Mouse (Mus musculus) forebrain, embryonic 12.5 days (tissue): ENCODE results near the gene Cpeb1. TPM values are rescaled to one million over a fixed set of nuclear protein-coding genes. Genes with fewer than 3 reads are reported as not detected.
"Not testable (repeated sequence)": the region's sequence is repeated elsewhere in the genome, so short reads cannot be mapped to it uniquely, and the experiment has no call there.

Experiments
- ATAC-seq: fragments of 200-750 bp; cut with Nextera tagmentation; 2 replicates; pipeline ENCODE4 v1.8.0; 2017; ENCODE audit warnings: moderate TSS enrichment; ENCODE audit not compliant: low FRiP score
- H3K27ac ChIP-seq: fragments of 300-500 bp; sonication (generic); 2 replicates; pipeline ENCODE4 v1.5.1; 2016; ENCODE audit warnings: mild to moderate bottlenecking
- H3K27me3 ChIP-seq: fragments of 300-500 bp; sonication (generic); 2 replicates; pipeline ENCODE4 v1.6.1; 2016; ENCODE audit warnings: mild to moderate bottlenecking
- H3K36me3 ChIP-seq: fragments of 300-500 bp; sonication (generic); replicated peaks from 2 replicates; pipeline ENCODE4 v1.6.1; 2016; ENCODE audit warnings: mild to moderate bottlenecking
- H3K4me1 ChIP-seq: fragments of 300-500 bp; sonication (generic); 2 replicates; pipeline ENCODE4 v1.6.1; 2016
- H3K4me2 ChIP-seq: fragments of 300-500 bp; sonication (generic); 2 replicates; pipeline ENCODE4 v1.6.1; 2016; ENCODE audit warnings: mild to moderate bottlenecking, moderate library complexity
- H3K4me3 ChIP-seq: fragments of 300-500 bp; sonication (generic); replicated peaks from 2 replicates; pipeline ENCODE4 v1.5.1; 2016; ENCODE audit warnings: mild to moderate bottlenecking
- H3K9ac ChIP-seq: fragments of 300-500 bp; sonication (generic); 2 replicates; pipeline ENCODE4 v1.6.1; 2016; ENCODE audit warnings: mild to moderate bottlenecking
- H3K9me3 ChIP-seq: fragments of 300-500 bp; sonication (generic); 2 replicates; pipeline ENCODE4 v1.6.1; 2016
- WGBS: fragments of 180-500 bp; shearing (Covaris S2); methylation state at CpG from one replicate; pipeline ENCODE4 v1.1.7; 2016; 5-methylcytosine and 5-hydroxymethylcytosine counted together
- polyA plus RNA-seq: library from polyadenylated mRNA; unstranded; fragments of >200 nt; fragmentation: Nextera tagmentation; extraction: Ambion mirVana; gene quantifications from 2 replicates; pipeline ENCODE4 v1.2.1, GENCODE M21; 2016

Gene Cpeb1
- polyA plus RNA-seq, result 1.5 and 1.8 TPM in 2 replicates

DNA sequence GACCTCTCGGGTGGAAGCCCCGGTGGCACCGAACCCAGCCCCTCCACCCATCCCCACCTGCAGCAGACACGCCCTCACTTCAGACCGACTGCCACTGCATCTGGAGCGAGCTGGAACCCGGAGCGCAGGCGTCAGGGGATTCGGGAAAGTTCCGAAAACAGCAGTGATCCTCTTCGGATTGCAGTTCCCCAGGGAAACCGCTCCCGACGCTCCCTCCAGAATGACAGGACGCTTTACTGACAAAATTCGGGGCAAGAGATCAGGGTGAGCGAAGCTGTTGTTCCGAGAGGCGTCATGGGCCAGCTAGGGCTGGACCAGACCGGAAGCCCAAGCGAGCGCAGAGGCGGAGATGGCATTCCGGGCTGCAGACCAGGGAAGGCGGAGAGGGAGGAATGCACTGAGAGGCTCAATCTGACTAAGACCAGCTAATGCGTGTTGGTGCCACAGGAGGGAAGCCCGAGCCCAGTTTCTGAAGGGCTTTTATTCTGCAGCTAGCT, at the start of gene Cpeb1:
Gene Cpeb1, minus strand, starts transcription at position 311 of the 497 bp plus-strand sequence.
- no peak for ATAC-seq
- peaks cover 81% of the 10 kb centered on the region for H3K27me3 ChIP-seq
- H3K4me3 ChIP-seq, result peak within 1 kb of the TSS; percentile 55
- peak within 1 kb of the TSS; percentile 86 for H3K4me2 ChIP-seq
- H3K27ac ChIP-seq, result no peak within 1 kb of the TSS
- H3K36me3 ChIP-seq, result no peaks in the 10 kb centered on the region
- H3K9me3 ChIP-seq, result no peaks in the 10 kb centered on the region
- H3K9ac ChIP-seq, result peak within 1 kb of the TSS; percentile 49
- peaks cover 28% of the 10 kb centered on the region for H3K4me1 ChIP-seq
- WGBS, result under 1% methylated on average over 28 of the region's 28 CpGs

GRCm38 (mm10) chr7:81501050-81501449, 45.8 kb upstream of the Cpeb1 start:
- H3K9me3 ChIP-seq, result no peaks in the 10 kb centered on the region
- no peaks in the 10 kb centered on the region; the same call in 1 of the 2 replicates for H3K4me1 ChIP-seq
- no peak overlapping the region for H3K4me3 ChIP-seq
- 71% methylated on average over 2 of the region's 2 CpGs for WGBS
- peaks cover 6% of the 10 kb centered on the region; the same call in 1 of the 2 replicates for H3K27me3 ChIP-seq
- H3K4me2 ChIP-seq, result no peak overlapping the region
- H3K36me3 ChIP-seq, result no peaks in the 10 kb centered on the region
- no peak for ATAC-seq
- H3K27ac ChIP-seq, result no peak overlapping the region
- H3K9ac ChIP-seq, result no peak overlapping the region

DNA sequence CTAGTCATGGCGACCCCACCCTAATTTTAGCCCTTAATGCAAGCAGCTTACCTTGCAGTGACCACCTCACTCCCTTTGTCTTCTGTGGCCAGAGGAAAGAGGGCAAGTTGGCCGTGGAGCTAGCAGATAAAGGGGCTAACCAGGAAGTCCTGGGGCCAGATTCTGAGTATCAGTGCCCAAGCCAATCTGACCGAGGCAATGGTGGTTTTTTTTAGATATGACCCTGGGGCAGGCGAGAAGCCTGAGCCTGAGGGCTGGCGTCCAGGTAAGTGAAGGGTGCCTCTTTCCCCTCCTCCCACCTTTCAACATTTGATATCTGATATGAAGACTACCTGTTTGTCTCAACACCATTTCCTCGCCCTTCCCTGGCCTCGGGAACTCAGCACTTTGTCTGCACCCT, 42.9 kb upstream of the Cpeb1 start, which contains the start of gene BC048679:
Gene BC048679, minus strand, starts transcription at position 101 of the 400 bp plus-strand sequence.
- Histone ChIP-seq H3K27me3 (peaks cover 20% of the 10 kb centered on the region), H3K9me3 (no peaks in the 10 kb centered on the region), H3K9ac (no peak within 1 kb of the TSS), H3K27ac (no peak within 1 kb of the TSS), H3K36me3 (no peaks in the 10 kb centered on the region), H3K4me2 (no peak within 1 kb of the TSS), H3K4me1 (peaks cover 6% of the 10 kb centered on the region), H3K4me3 (no peak within 1 kb of the TSS)
- 72% methylated on average over 7 of the region's 7 CpGs for WGBS
- no peak for ATAC-seq

- Histone ChIP-seq H3K27ac (no peak overlapping the region), H3K4me3 (no peak overlapping the region), H3K9me3 (no peaks in the 10 kb centered on the region), H3K9ac (no peak overlapping the region), H3K27me3 (peaks cover 24% of the 10 kb centered on the region), H3K36me3 (no peaks in the 10 kb centered on the region), H3K4me2 (no peak overlapping the region), H3K4me1 (peaks cover 14% of the 10 kb centered on the region)
- 14% methylated on average over 6 of the region's 6 CpGs for WGBS
- ATAC-seq, result no peak
Measured at GRCm38 (mm10) chr7:81497171-81497570, 41.9 kb upstream of the Cpeb1 start.

DNA sequence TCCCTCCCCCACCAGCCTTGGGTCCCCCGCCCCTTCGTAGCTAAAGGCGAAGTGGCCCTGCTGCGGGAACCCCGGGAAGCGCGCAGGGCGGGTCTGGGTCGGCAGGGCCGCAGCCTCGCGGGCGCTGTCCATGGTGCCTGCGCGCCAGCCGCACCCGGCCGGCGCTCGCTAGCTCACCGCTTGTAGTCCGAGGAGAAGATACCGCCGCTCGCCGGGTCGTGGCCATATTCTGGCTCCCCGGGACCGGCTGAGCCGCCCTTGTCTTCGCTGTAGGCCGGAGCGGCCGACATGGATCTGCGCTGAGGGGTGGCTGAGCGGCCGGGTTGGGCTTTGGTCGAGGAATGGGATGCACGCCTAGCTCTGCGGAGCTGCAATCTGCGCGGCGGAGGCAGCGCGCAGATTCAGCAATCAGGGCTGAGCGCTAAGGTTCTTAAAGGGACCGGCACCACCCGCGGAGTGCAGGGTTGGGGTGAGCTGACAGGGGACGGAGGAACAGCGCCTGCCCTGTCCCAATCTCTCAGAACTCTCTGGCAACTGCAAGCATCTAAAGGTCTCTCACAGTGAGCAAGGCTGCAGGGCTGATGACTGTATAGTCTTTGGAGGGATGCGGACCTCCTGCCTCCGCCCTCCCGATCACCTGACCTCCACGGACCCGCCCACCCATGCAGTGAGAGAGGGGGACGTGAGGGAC, 38.2 kb upstream of the Cpeb1 start, which contains the start of gene Ap3b2:
Gene Ap3b2, minus strand, starts transcription at position 595 of the 691 bp plus-strand sequence.
- peak within 1 kb of the TSS; percentile 71 for H3K4me3 ChIP-seq
- peak within 1 kb of the TSS; percentile 74 for H3K4me2 ChIP-seq
- H3K36me3 ChIP-seq, result no peaks in the 10 kb centered on the region
- peak within 1 kb of the TSS; percentile 79 for H3K9ac ChIP-seq
- peaks cover 28% of the 10 kb centered on the region for H3K27me3 ChIP-seq
- H3K9me3 ChIP-seq, result no peaks in the 10 kb centered on the region
- H3K27ac ChIP-seq, result peak within 1 kb of the TSS; percentile 96
- peak; percentile 94 for ATAC-seq
- peaks cover 32% of the 10 kb centered on the region for H3K4me1 ChIP-seq
- WGBS, result under 1% methylated on average over 57 of the region's 57 CpGs

GRCm38 (mm10) chr7:81492628-81493027, 37.4 kb upstream of the Cpeb1 start:
- WGBS, result 37% methylated on average over 9 of the region's 9 CpGs
- Histone ChIP-seq H3K27me3 (peaks cover 28% of the 10 kb centered on the region), H3K4me3 (peak overlapping the region; percentile 71), H3K9ac (peak overlapping the region; percentile 79), H3K27ac (peak overlapping the region; percentile 96), H3K36me3 (no peaks in the 10 kb centered on the region), H3K9me3 (no peaks in the 10 kb centered on the region), H3K4me2 (peak overlapping the region; percentile 74), H3K4me1 (peaks cover 34% of the 10 kb centered on the region)
- ATAC-seq, result no peak

DNA sequence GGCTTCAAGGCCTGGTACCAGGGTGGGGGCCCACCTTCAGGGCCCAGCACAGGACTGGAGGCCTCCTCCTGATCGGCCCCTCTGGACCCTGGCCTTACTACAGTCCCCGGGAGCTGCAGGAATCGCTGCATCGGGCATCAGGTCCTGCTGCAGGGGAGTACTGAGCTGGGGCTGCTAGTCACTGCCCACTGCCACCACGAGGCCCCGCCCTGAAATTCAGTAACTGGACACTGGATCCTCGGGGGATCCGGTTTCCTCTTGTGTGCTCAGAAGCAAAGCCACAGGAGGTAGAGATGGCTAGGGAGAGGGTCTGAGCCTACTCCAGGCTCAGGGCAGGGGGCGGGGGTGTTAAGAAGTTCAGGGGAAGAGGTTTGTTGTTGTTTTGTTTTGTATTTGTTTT, 34.4 kb upstream of the Cpeb1 start:
- no peaks in the 10 kb centered on the region for H3K9me3 ChIP-seq
- peaks cover 34% of the 10 kb centered on the region for H3K4me1 ChIP-seq
- H3K27ac ChIP-seq, result no peak overlapping the region
- H3K36me3 ChIP-seq, result peaks cover 2% of the 10 kb centered on the region; the same call in 1 of the 2 replicates
- ATAC-seq, result no peak
- WGBS, result 12% methylated on average over 9 of the region's 9 CpGs
- H3K4me2 ChIP-seq, result no peak overlapping the region
- no peak overlapping the region for H3K9ac ChIP-seq
- H3K27me3 ChIP-seq, result peaks cover 8% of the 10 kb centered on the region; the same call in 1 of the 2 replicates
- no peak overlapping the region for H3K4me3 ChIP-seq

DNA sequence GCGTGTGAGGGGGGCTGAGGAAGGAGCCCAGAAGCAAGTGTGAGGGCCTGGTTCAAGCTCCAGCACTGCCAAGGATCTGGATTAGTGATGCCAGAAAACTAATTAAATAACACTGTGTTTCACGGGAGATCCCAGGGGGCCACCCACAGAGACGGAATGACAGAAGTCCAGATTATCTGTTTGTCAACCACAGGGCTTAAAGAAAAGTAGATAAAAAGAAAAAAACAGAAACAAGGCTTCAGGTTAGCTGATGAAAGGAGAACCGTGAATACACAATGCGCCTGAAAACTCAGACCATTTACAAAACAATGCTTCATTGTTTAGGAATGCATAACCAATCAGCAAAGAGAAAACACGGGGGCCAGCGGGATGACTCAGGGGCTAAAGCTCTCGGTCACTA, 25.5 kb upstream of the Cpeb1 start:
- Histone ChIP-seq H3K4me1 (peaks cover 16% of the 10 kb centered on the region), H3K4me3 (no peak overlapping the region), H3K27me3 (peaks cover 36% of the 10 kb centered on the region), H3K9me3 (no peaks in the 10 kb centered on the region), H3K27ac (no peak overlapping the region), H3K9ac (no peak overlapping the region), H3K36me3 (peaks cover 11% of the 10 kb centered on the region), H3K4me2 (peak overlapping the region; percentile 13)
- WGBS, result 0% methylated on average over 8 of the region's 8 CpGs
- no peak for ATAC-seq

GRCm38 (mm10) chr7:81479531-81480090, 24.3 kb upstream of the Cpeb1 start:
- Histone ChIP-seq H3K9me3 (no peaks in the 10 kb centered on the region), H3K27ac (no peak overlapping the region), H3K4me3 (no peak overlapping the region), H3K27me3 (peaks cover 40% of the 10 kb centered on the region), H3K36me3 (peaks cover 12% of the 10 kb centered on the region), H3K4me1 (peaks cover 16% of the 10 kb centered on the region), H3K4me2 (no peak overlapping the region), H3K9ac (no peak overlapping the region)
- WGBS, result 73% methylated on average over 3 of the region's 3 CpGs
- ATAC-seq, result no peak

DNA sequence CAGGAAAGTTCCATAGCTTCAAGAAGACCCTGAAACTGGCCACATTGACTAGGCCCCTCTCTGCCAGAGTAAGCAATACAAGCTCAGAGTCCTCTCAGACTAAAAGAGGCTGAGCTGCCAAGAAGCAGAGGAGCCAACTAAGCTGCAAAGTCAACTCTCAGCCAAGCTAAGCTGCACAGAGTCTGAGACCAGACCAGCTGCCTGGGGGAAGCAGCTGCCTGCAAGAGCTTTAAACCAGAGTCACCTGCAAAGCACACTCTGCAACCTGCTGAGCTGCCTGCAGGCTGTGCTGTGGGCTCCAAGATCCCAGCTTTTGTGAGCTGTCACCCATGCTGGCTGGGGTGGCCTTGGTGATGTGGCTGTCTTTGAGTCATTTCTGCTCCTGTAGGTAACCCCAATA, 23.0 kb upstream of the Cpeb1 start:
- H3K9ac ChIP-seq, H3K4me2 ChIP-seq, H3K36me3 ChIP-seq, ATAC-seq, H3K9me3 ChIP-seq, H3K4me3 ChIP-seq, H3K27ac ChIP-seq: not testable (repeated sequence)
- Histone ChIP-seq H3K27me3 (peaks cover 40% of the 10 kb centered on the region), H3K4me1 (peaks cover 16% of the 10 kb centered on the region)

DNA sequence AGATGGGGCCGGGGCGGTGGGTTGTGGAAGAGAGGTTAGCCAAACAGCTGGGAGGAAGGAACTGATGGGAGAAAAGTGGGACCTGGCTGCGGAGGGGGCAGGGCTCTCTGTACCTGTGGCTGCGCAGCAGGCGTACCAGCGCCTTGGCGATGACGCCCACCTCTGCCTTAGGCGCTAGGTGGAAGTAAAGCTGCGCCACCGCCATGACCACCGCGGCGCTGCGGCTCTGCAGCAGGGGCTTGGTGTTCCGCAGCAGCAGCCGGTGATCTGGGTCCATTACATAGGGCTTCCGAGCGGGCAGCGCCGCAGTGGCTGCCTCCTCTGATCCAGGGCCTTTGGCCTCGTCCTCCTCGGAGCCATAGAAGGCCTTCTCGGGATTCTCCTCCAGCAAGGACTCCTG, 21.6 kb upstream of the Cpeb1 start:
- H3K9me3 ChIP-seq, result no peaks in the 10 kb centered on the region
- peaks cover 9% of the 10 kb centered on the region for H3K36me3 ChIP-seq
- WGBS, result 5% methylated on average over 24 of the region's 24 CpGs
- peaks cover 16% of the 10 kb centered on the region for H3K4me1 ChIP-seq
- peaks cover 37% of the 10 kb centered on the region for H3K27me3 ChIP-seq
- H3K4me3 ChIP-seq, result peak overlapping the region; percentile 8; the same call in 1 of the 2 replicates
- peak overlapping the region; percentile 31 for H3K4me2 ChIP-seq
- no peak overlapping the region for H3K27ac ChIP-seq
- peak; percentile 41; the same call in 1 of the 2 replicates for ATAC-seq
- no peak overlapping the region for H3K9ac ChIP-seq

GRCm38 (mm10) chr7:81475221-81475620, 20.0 kb upstream of the Cpeb1 start:
- Histone ChIP-seq H3K4me3 (no peak overlapping the region), H3K9me3 (no peaks in the 10 kb centered on the region), H3K27me3 (peaks cover 37% of the 10 kb centered on the region), H3K36me3 (peaks cover 18% of the 10 kb centered on the region), H3K27ac (no peak overlapping the region), H3K9ac (no peak overlapping the region), H3K4me2 (no peak overlapping the region), H3K4me1 (peaks cover 8% of the 10 kb centered on the region)
- 80% methylated on average over 3 of the region's 3 CpGs for WGBS
- ATAC-seq, result no peak
